Mouse (Mus musculus) testis, adult 2 months (tissue): Measurements from ENCODE around the gene Izumo1.

ENCODE experiments used
- CTCF ChIP-seq: fragments of 200-500 bp; IDR thresholded peaks from 2 replicates; pipeline ENCODE4 v1.5.1; 2012; ENCODE audit warnings: low read depth, mild to moderate bottlenecking, inconsistent platforms, low read length, moderate library complexity; ENCODE audit not compliant: control insufficient read depth, insufficient read depth, insufficient replicate concordance
- POLR2A ChIP-seq: fragments of 200-500 bp; IDR thresholded peaks from 2 replicates; pipeline ENCODE4 v1.6.1; 2012; ENCODE audit warnings: low read depth, mild to moderate bottlenecking, inconsistent platforms, low read length, moderate library complexity; ENCODE audit not compliant: control insufficient read depth

DNA sequence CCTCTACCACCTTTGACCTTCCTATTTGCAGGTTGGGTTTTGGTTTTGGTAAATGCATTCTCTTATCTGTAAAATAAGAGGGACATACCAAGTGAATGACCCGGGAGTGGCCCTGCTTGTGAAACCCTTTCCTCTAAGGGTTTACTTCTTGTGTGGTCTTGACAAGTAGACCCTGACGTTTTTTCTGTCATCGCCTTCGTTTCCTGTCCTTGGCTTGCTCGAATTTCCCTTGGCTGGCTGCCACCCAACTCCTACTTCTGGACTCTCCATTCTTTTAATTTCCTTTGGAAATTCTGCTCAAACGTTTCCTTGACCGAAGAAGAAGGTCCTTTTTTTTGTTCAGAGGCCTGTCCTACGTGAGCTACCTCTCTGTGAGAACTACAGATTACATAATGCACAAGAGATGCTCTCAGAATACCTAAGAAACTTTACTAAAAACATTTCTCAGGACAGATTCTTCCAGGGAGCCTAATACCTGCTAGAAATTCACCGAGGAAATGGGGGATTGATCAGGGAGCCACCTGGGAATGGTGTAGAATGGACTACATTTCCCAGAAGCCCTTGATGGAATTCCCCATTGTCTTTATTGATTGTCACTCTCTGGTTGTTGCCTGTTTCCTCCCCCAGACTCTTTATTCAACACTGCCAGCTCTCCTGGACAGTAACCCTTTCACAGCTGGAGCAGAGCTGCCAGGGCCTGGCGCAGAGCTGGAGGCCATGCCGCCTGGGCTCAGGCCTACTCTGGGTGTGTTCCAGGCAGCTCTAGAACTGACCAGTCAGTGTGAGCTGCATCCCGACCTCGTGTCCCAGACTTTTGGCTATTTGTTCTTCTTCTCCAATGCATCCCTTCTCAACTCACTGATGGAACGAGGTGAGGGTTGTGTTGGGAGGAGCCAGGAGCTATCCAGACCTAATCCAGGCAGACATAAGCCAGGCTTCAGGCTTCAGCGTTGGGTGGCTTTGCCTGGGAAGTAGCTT is 14.4 kb downstream of the Izumo1 start:
- no peak for TF ChIP-seq CTCF
- no peak for TF ChIP-seq POLR2A
